Mouse (Mus musculus): ENCODE measurements at regions not wholly inside any gene's neighbourhood (a gene's known extent, or its start where the extent isn't known, plus 50 kb on each side); places are given as distances from the start of the nearest gene placed in this dataset.

DNA sequence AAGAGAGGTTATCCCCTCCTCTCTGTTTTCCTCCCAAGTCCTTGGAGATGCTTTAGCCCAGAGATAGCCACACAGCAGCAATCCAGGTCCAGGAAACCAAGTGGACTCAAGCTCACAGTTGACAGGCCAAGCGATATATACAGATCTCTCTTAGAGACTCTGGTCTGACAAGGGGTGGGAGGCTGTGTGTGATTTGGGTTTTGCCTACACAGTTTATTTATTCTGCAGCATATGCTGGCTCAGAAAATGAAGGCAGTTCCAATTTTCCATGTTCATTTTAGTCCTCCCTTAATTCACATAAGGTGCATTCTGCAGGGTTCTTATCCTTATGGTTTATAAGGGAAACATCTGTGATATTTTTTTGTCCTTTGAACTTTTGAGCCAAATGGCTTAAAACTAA is 595.0 kb upstream of the Apob start:
- no peaks in the 10 kb centered on the region for H3K36me3 ChIP-seq (ENCODE audit: control insufficient read depth, insufficient read depth)
- no peak overlapping the region for H3K9ac ChIP-seq (ENCODE audit: low read length)
- no peaks in the 10 kb centered on the region for H3K4me1 ChIP-seq (ENCODE audit: control insufficient read depth, insufficient read depth, low read length)
- no peak overlapping the region for H3K4me3 ChIP-seq (ENCODE audit: low read length)
- H3K27ac ChIP-seq (ENCODE audit: low read length), result no peak overlapping the region
- no peaks in the 10 kb centered on the region for H3K27me3 ChIP-seq (ENCODE audit: control insufficient read depth, insufficient read depth, low read length)
- H3K9me3 ChIP-seq (replicated peaks; ENCODE audit: control insufficient read depth, low read length), result peaks cover 4% of the 10 kb centered on the region; the same call in 1 of the 2 replicates
- no peak overlapping the region for H3K4me2 ChIP-seq (ENCODE audit: low read depth, low read length)
- 87% methylated on average over 1 of the region's 1 CpGs for WGBS
- no peak for ATAC-seq (replicated peaks; ENCODE audit: extremely low read depth, insufficient read depth, low FRiP score)

DNA sequence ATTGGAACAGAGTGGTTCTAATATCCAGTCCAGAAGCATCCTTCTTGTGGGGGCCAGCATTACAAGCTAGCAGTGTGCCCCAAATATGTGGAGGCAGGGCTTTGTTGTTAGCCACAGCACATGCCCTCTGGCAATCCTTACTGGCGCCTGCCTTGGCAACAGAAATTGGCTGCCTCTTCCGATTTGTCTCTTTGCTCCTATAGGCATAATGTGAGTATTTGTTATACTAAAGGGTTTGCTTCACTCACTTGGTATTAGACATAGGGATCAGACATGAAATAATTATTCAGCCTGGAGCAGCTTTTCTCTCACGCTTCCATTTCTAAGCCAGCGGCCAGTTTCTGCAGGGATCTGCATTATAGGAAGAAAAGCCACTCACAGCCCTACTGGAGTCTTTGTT is 573.6 kb upstream of the Apob start:
- no peak for ATAC-seq (replicated peaks; ENCODE audit: extremely low read depth, insufficient read depth, low FRiP score)
- Histone ChIP-seq H3K9ac (ENCODE audit: low read length) (no peak overlapping the region), H3K9me3 (replicated peaks; ENCODE audit: control insufficient read depth, low read length) (no peaks in the 10 kb centered on the region), H3K27ac (ENCODE audit: low read length) (no peak overlapping the region), H3K4me2 (ENCODE audit: low read depth, low read length) (no peak overlapping the region), H3K36me3 (ENCODE audit: control insufficient read depth, insufficient read depth) (no peaks in the 10 kb centered on the region), H3K27me3 (ENCODE audit: control insufficient read depth, insufficient read depth, low read length) (no peaks in the 10 kb centered on the region), H3K4me3 (ENCODE audit: low read length) (no peak overlapping the region), H3K4me1 (ENCODE audit: control insufficient read depth, insufficient read depth, low read length) (no peaks in the 10 kb centered on the region)
- WGBS, result 82% methylated on average over 4 of the region's 4 CpGs

DNA sequence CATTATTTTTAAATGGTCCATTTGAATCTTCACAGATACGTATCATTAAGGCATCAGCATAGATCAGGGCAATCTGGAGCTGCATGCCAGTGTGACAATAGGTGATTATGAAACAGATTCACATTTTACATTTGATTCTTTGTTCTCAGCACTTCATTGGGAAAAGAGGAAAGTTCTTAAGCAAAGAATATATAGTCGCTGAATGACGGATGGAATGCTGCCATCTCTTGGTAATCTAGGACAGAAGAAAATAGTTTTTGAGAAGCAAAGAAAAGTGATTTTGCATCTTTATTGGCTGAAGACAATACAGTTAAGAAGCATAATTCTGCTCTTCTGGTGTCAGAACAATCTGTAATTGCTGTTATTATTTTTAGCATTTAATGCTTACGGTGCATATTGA is 565.6 kb upstream of the Apob start:
- Histone ChIP-seq H3K4me3 (ENCODE audit: low read length) (no peak overlapping the region), H3K27ac (ENCODE audit: low read length) (no peak overlapping the region), H3K9ac (ENCODE audit: low read length) (no peak overlapping the region), H3K4me2 (ENCODE audit: low read depth, low read length) (no peak overlapping the region), H3K27me3 (ENCODE audit: control insufficient read depth, insufficient read depth, low read length) (no peaks in the 10 kb centered on the region), H3K9me3 (replicated peaks; ENCODE audit: control insufficient read depth, low read length) (no peaks in the 10 kb centered on the region), H3K36me3 (ENCODE audit: control insufficient read depth, insufficient read depth) (no peaks in the 10 kb centered on the region), H3K4me1 (ENCODE audit: control insufficient read depth, insufficient read depth, low read length) (no peaks in the 10 kb centered on the region)
- no peak for ATAC-seq (replicated peaks; ENCODE audit: extremely low read depth, insufficient read depth, low FRiP score)
- 80% methylated on average over 4 of the region's 4 CpGs for WGBS

DNA sequence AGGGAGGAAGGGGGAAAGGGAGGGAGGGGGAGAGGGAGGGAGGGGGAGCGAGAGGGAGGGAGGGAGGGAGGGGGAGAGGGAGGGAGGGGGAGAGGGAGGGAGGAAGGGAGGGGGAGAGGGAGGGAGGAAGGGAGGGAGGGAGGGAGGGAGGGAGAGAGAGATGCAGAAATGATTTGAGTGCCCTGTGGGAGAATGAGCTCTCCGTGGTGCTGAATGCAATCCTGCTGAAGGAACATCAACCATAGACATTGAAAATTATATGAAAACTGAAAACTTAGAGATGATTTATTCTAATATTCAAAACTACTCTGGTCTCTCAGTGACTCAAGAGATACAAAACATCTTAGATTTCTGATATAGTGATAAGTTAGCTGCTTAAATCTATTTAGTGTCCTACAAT is 557.2 kb upstream of the Apob start:
- H3K4me2 ChIP-seq (ENCODE audit: low read depth, low read length), result no peak overlapping the region
- ATAC-seq (replicated peaks; ENCODE audit: extremely low read depth, insufficient read depth, low FRiP score), result no peak

DNA sequence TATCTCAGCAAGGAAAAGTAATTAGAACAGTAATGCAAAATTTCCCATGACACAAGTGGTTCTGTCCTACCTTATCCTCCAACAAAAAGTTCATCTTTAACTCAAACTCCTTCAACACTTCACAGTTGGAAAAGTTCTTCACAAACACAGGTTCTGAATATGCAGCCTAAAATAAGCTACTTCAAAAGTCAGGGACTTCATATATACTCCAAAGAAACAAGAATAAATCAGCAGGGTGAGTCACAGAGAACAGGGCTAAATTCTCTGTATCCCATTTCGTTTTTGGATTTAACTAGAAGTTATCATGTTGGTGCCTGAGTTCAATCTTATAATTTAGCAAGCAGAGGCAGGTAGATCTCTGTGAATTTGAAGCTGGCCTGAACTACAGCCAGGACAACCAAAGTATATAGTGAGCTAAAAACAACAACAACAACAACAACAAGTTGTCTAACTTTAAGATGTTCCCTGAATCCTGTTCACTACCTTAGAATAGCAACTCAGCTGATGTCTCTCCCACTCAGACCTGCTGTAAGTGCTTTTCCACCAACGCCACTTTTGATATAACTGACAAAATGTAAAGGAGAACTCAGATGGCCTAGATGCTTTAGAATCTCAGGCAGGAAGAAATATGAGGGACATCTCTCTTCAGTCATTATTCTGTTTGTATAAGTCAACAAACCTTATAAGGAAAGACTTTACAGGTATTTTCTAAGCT is 555.5 kb upstream of the Apob start:
- H3K4me3 ChIP-seq (ENCODE audit: low read length), result no peak overlapping the region
- H3K4me2 ChIP-seq (ENCODE audit: low read depth, low read length), result no peak overlapping the region
- ATAC-seq (replicated peaks; ENCODE audit: extremely low read depth, insufficient read depth, low FRiP score), result no peak
- H3K4me1 ChIP-seq (ENCODE audit: control insufficient read depth, insufficient read depth, low read length), result no peaks in the 10 kb centered on the region
- H3K36me3 ChIP-seq (ENCODE audit: control insufficient read depth, insufficient read depth), result no peaks in the 10 kb centered on the region
- no peak overlapping the region for H3K27ac ChIP-seq (ENCODE audit: low read length)
- H3K9ac ChIP-seq (ENCODE audit: low read length), result no peak overlapping the region
- H3K9me3 ChIP-seq (replicated peaks; ENCODE audit: control insufficient read depth, low read length), result no peaks in the 10 kb centered on the region
- WGBS, result 43% methylated on average over 2 of the region's 2 CpGs
- H3K27me3 ChIP-seq (ENCODE audit: control insufficient read depth, insufficient read depth, low read length), result no peaks in the 10 kb centered on the region

More for the DNA sequence above, 557.2 kb upstream of the Apob start:
- Histone ChIP-seq H3K27me3 (ENCODE audit: control insufficient read depth, insufficient read depth, low read length) (no peaks in the 10 kb centered on the region), H3K9me3 (replicated peaks; ENCODE audit: control insufficient read depth, low read length) (no peaks in the 10 kb centered on the region), H3K4me3 (ENCODE audit: low read length) (no peak overlapping the region), H3K9ac (ENCODE audit: low read length) (no peak overlapping the region), H3K4me1 (ENCODE audit: control insufficient read depth, insufficient read depth, low read length) (no peaks in the 10 kb centered on the region), H3K27ac (ENCODE audit: low read length) (no peak overlapping the region), H3K36me3 (ENCODE audit: control insufficient read depth, insufficient read depth) (no peaks in the 10 kb centered on the region)
- WGBS, result 0% methylated on average over 1 of the region's 2 CpGs

DNA sequence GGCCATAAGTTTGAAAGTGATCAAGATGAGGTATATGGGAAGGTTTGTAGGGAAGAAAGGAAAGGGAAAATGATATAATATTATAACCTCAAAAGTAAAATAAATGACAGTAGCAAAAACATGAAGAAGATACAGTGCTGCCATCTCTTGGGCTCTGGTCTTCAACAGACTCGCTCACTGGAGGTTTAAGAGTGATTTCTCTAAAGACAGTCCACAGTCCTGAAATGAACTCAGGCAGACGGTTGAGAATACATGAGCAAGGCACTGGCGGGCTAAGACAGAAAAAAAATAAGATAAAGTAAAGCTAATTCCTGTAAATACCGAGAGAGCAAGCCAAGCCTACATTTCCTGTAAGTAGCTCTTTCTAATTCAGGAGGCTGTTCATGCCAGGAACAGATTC is 546.5 kb upstream of the Apob start:
- Histone ChIP-seq H3K9me3 (replicated peaks; ENCODE audit: control insufficient read depth, low read length) (no peaks in the 10 kb centered on the region), H3K4me1 (ENCODE audit: control insufficient read depth, insufficient read depth, low read length) (no peaks in the 10 kb centered on the region), H3K27me3 (ENCODE audit: control insufficient read depth, insufficient read depth, low read length) (no peaks in the 10 kb centered on the region), H3K27ac (ENCODE audit: low read length) (no peak overlapping the region), H3K4me3 (ENCODE audit: low read length) (no peak overlapping the region), H3K9ac (ENCODE audit: low read length) (no peak overlapping the region), H3K36me3 (ENCODE audit: control insufficient read depth, insufficient read depth) (no peaks in the 10 kb centered on the region), H3K4me2 (ENCODE audit: low read depth, low read length) (no peak overlapping the region)
- no peak for ATAC-seq (replicated peaks; ENCODE audit: extremely low read depth, insufficient read depth, low FRiP score)
- WGBS, result 56% methylated on average over 4 of the region's 4 CpGs

DNA sequence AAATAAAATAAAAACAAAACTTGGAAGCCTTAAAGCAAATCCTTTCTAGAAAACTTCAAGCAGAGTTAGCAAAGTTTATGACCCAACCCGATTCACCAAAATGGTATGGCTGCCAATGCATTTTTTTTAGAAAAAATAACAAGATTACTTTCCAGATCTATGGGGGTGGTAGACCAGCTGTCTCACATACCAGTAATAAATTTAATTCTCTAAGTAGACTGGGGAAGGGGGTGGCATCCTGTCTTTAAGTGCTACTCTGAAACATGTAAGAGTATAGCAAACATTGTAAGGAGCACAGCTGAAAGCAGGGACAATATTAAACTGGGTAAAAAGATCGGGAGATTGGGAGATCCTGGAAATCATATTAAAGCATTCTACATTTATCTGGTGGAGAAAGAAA is 532.2 kb upstream of the Apob start:
- Histone ChIP-seq H3K36me3 (ENCODE audit: control insufficient read depth, insufficient read depth) (no peaks in the 10 kb centered on the region), H3K4me3 (ENCODE audit: low read length) (no peak overlapping the region), H3K4me2 (ENCODE audit: low read depth, low read length) (no peak overlapping the region), H3K27me3 (ENCODE audit: control insufficient read depth, insufficient read depth, low read length) (no peaks in the 10 kb centered on the region), H3K9me3 (replicated peaks; ENCODE audit: control insufficient read depth, low read length) (no peaks in the 10 kb centered on the region), H3K9ac (ENCODE audit: low read length) (no peak overlapping the region), H3K27ac (ENCODE audit: low read length) (no peak overlapping the region), H3K4me1 (ENCODE audit: control insufficient read depth, insufficient read depth, low read length) (no peaks in the 10 kb centered on the region)
- ATAC-seq (replicated peaks; ENCODE audit: extremely low read depth, insufficient read depth, low FRiP score), result no peak
- 70% methylated on average over 2 of the region's 2 CpGs for WGBS

DNA sequence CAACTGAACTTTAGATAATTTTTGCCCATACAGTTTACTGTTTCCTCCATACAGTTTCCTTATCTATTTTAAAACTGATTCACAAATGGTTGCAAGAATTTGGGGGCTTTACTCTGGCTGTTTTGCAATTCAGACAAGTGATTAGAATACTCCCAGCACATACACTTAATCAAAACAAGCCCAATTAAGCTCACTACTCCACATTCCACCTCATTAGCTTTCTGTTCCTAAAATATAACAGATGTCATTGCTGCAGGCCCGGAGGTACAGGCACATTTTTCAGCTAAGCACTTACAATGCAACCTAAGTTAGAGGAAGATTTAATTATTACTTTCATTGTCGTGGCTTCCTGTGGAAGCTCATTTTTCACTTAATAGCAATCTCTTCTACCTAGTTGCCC is 526.9 kb upstream of the Apob start:
- Histone ChIP-seq H3K9ac (ENCODE audit: low read length) (no peak overlapping the region), H3K27ac (ENCODE audit: low read length) (no peak overlapping the region), H3K4me2 (ENCODE audit: low read depth, low read length) (no peak overlapping the region), H3K4me1 (ENCODE audit: control insufficient read depth, insufficient read depth, low read length) (no peaks in the 10 kb centered on the region), H3K4me3 (ENCODE audit: low read length) (no peak overlapping the region), H3K27me3 (ENCODE audit: control insufficient read depth, insufficient read depth, low read length) (no peaks in the 10 kb centered on the region), H3K36me3 (ENCODE audit: control insufficient read depth, insufficient read depth) (no peaks in the 10 kb centered on the region), H3K9me3 (replicated peaks; ENCODE audit: control insufficient read depth, low read length) (no peaks in the 10 kb centered on the region)
- 45% methylated on average over 2 of the region's 2 CpGs for WGBS
- no peak for ATAC-seq (replicated peaks; ENCODE audit: extremely low read depth, insufficient read depth, low FRiP score)

DNA sequence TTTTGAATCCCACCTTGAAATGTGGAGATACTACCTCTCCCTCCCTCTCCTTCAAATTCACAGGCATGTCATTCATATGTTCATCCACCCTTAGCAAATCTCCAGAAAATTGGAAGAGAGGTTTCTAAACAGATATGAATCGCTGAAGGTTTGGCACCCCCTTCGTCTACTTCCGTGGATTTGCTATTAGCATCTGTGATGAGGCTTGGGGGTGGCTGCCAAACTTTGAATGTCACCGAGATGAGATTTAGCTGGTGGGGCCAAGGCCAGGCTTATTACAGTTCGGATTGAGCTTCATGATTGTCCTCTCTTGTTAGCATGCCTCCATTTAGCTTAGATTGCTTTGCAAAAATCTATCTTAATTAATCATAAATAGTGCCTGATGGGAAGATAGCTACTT is 520.4 kb upstream of the Apob start:
- H3K9me3 ChIP-seq (replicated peaks; ENCODE audit: control insufficient read depth, low read length), result no peaks in the 10 kb centered on the region
- no peak for ATAC-seq (replicated peaks; ENCODE audit: extremely low read depth, insufficient read depth, low FRiP score)
- 71% methylated on average over 5 of the region's 5 CpGs for WGBS

More for the DNA sequence above, 520.4 kb upstream of the Apob start:
- no peak overlapping the region for H3K4me3 ChIP-seq (ENCODE audit: low read length)
- H3K9ac ChIP-seq (ENCODE audit: low read length), result no peak overlapping the region
- H3K27ac ChIP-seq (ENCODE audit: low read length), result no peak overlapping the region
- H3K36me3 ChIP-seq (ENCODE audit: control insufficient read depth, insufficient read depth), result no peaks in the 10 kb centered on the region
- H3K4me2 ChIP-seq (ENCODE audit: low read depth, low read length), result no peak overlapping the region
- H3K27me3 ChIP-seq (ENCODE audit: control insufficient read depth, insufficient read depth, low read length), result no peaks in the 10 kb centered on the region
- H3K4me1 ChIP-seq (ENCODE audit: control insufficient read depth, insufficient read depth, low read length), result no peaks in the 10 kb centered on the region
